Mouse (Mus musculus) limb, embryonic 14.5 days (tissue): Measurements from ENCODE around the gene Hexim1. TPM values are rescaled to one million over a fixed set of nuclear protein-coding genes. Genes with fewer than 3 reads are reported as not detected.

ENCODE experiments used
- ATAC-seq: fragments of 200-750 bp; cut with Nextera tagmentation; 2 replicates; pipeline ENCODE4 v1.8.0; 2017; ENCODE audit warnings: low read depth, moderate number of reproducible peaks, moderate TSS enrichment; ENCODE audit not compliant: low FRiP score
- DNase-seq: peaks from one replicate; pipeline ENCODE4 v3.0.0-alpha.2; 2015; ENCODE audit warnings: low spot score
- H3K27ac ChIP-seq: fragments of 300-500 bp; sonication (generic); replicated peaks from 2 replicates; pipeline ENCODE4 v1.5.1; 2014; ENCODE audit warnings: low read depth, mild to moderate bottlenecking, low read length, moderate library complexity, mixed read lengths
- H3K27me3 ChIP-seq: fragments of 300-500 bp; sonication (generic); 2 replicates; pipeline ENCODE4 v1.6.1; 2014; ENCODE audit warnings: low read length, mixed read lengths; ENCODE audit not compliant: control insufficient read depth, insufficient read depth
- H3K36me3 ChIP-seq: fragments of 300-500 bp; sonication (generic); 2 replicates; pipeline ENCODE4 v1.6.1; 2014; ENCODE audit warnings: mild to moderate bottlenecking, low read length, moderate library complexity, mixed read lengths; ENCODE audit not compliant: control insufficient read depth, insufficient read depth
- H3K4me1 ChIP-seq: fragments of 300-500 bp; sonication (generic); 2 replicates; pipeline ENCODE4 v1.6.1; 2014; ENCODE audit warnings: antibody characterized with exemption, low read length, mixed read lengths; ENCODE audit not compliant: control insufficient read depth, insufficient read depth
- H3K4me2 ChIP-seq: fragments of 300-500 bp; sonication (generic); replicated peaks from 2 replicates; pipeline ENCODE4 v1.6.1; 2014; ENCODE audit warnings: low read depth, mild to moderate bottlenecking, low read length, moderate library complexity; ENCODE audit not compliant: severe bottlenecking
- H3K4me3 ChIP-seq: fragments of 300-500 bp; sonication (generic); replicated peaks from 2 replicates; pipeline ENCODE4 v1.5.1; 2014; ENCODE audit warnings: low read length
- H3K9ac ChIP-seq: fragments of 300-500 bp; sonication (generic); 2 replicates; pipeline ENCODE4 v1.6.1; 2014; ENCODE audit warnings: mild to moderate bottlenecking, low read depth, low read length, moderate library complexity; ENCODE audit not compliant: severe bottlenecking
- H3K9me3 ChIP-seq: fragments of 300-500 bp; sonication (generic); 2 replicates; pipeline ENCODE4 v1.6.1; 2016; ENCODE audit warnings: low read length; ENCODE audit not compliant: control insufficient read depth
- POLR2A ChIP-seq: fragments of 200-500 bp; IDR thresholded peaks from 2 replicates; pipeline ENCODE4 v1.8.0; 2012; ENCODE audit warnings: inconsistent platforms, mild to moderate bottlenecking, moderate library complexity, borderline replicate concordance; ENCODE audit not compliant: insufficient read depth, insufficient read length; ENCODE audit errors: extremely low read depth
- WGBS: fragments of 180-500 bp; shearing (Covaris S2); extraction: QIAGEN DNeasy Blood & Tissue Kit; methylation state at CpG from one replicate; pipeline ENCODE4 v1.1.7; 2014; 5-methylcytosine and 5-hydroxymethylcytosine counted together
- polyA plus RNA-seq, 2 experiments: library from polyadenylated mRNA; depleted of rRNA in 1 of 2; stranded (reverse) in 1 of 2; unstranded in 1 of 2; fragments of >200 nt; fragmentation: Nextera tagmentation in 1 of 2; extraction: Ambion mirVana in 1 of 2; gene quantifications; 2 replicates each; pipeline versions ENCODE4 v1.2.1 to v1.2.3; 2012 to 2014

Hexim1 gene
- polyA plus RNA-seq, 2 experiments: 7.5 to 21.1 TPM

DNA sequence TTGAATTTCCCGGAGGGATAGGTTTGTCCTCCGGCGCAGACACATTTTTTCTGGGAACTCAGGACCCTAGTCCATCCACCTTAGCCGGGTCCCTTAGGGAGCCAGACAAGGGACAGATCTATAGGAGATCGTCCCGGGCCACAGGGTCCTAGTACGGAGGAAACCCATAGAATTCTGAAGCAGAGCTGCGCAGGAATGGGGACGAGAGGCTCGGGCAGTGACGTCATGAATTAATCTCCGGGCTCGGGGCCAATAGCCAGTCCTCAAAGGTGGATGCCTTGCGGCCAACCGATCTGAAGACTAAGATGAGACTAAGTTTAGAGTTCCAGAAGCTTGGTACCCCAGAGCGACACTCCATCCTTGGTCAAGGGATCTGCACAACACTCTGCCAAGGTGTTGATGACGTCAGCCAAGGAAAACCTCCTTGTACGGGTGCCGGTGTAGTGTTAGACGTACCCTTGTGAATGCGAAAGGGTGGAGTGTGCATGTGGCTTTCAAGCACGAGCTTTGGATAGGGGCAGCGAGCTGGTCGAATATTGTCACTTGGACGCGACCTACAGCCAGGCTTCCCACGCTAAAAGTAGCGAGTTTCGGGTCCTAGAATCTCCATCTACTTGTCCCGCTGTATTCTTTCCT lies 14.0 kb upstream of the Hexim1 start:
- TF ChIP-seq POLR2A: no peak
- WGBS: 5% methylated on average over 30 of the region's 30 CpGs
- ATAC-seq (no peak; the same call in 1 of the 2 replicates), DNase-seq (peak; percentile 62)
- Histone ChIP-seq H3K27me3 (peaks cover 9% of the 10 kb centered on the region; the same call in 1 of the 2 replicates), H3K4me2 (peak overlapping the region; percentile 95), H3K4me3 (peak overlapping the region; percentile 58), H3K27ac (no peak overlapping the region), H3K9ac (peak overlapping the region; percentile 56), H3K4me1 (peaks cover 15% of the 10 kb centered on the region), H3K36me3 (no peaks in the 10 kb centered on the region), H3K9me3 (no peaks in the 10 kb centered on the region)

DNA sequence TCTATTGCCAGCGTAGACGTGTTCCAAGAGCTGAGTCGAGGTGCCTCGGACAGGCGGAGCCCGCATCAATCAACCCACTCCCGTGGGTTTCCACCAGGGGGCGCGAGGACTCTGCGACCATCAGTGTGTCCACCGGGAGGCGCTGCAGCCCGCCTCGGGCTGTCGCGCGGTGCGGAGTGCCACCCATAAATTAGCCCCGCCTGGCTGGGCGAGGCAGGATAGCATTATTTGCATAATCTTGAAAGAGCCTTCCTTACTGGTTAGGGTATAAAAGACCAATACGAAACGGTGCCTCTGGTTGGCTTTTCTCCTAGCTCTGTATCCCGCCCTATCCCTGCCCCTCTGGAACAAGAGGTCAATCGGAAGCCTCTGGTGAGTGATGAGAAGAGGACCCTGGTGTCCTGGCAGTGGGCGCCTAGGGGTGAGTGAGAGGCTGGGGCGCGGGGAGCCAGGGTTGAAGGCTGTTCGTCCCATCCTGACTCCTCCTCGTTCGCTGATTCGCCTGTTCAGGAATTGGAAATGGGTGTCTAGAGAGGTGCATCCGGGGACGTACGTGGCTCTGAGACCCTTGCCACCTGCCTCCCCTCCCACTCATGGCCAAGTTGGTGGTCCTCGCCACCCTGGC lies 13.2 kb upstream of the Hexim1 start:
- peaks cover 9% of the 10 kb centered on the region; the same call in 1 of the 2 replicates for H3K27me3 ChIP-seq
- no peak overlapping the region for H3K27ac ChIP-seq
- no peak for TF ChIP-seq POLR2A
- H3K36me3 ChIP-seq: no peaks in the 10 kb centered on the region
- peak; percentile 88 for ATAC-seq
- 2% methylated on average over 35 of the region's 35 CpGs for WGBS
- no peaks in the 10 kb centered on the region for H3K9me3 ChIP-seq
- H3K4me1 ChIP-seq: peaks cover 10% of the 10 kb centered on the region
- H3K9ac ChIP-seq: peak overlapping the region; percentile 22; the same call in 1 of the 2 replicates
- peak overlapping the region; percentile 58 for H3K4me3 ChIP-seq
- peak; percentile 92 for DNase-seq
- H3K4me2 ChIP-seq: peak overlapping the region; percentile 95

DNA sequence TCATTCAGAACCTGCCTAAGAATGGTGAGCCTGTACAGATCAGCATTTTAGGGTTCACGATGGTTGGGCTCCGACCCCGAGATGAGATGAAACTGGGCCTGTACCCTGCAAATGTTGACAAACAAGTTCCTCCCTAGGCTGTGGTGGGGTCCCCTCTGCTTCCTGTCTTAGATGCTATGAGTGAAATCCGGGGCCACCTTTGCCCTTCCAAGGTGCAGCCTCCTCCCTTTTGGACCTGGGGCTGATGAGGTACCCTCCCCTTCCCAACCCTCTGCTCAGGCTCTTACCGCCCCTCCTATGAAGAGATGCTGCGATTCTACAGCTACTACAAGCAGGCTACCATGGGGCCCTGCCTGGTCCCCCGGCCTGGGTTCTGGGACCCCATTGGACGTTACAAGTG lies 12.4 kb upstream of the Hexim1 start:
- Histone ChIP-seq H3K4me1 (peaks cover 10% of the 10 kb centered on the region), H3K9ac (no peak overlapping the region), H3K4me2 (peak overlapping the region; percentile 95), H3K9me3 (no peaks in the 10 kb centered on the region), H3K4me3 (peak overlapping the region; percentile 58), H3K27me3 (peaks cover 9% of the 10 kb centered on the region; the same call in 1 of the 2 replicates), H3K27ac (no peak overlapping the region), H3K36me3 (no peaks in the 10 kb centered on the region)
- DNase-seq (no peak), ATAC-seq (no peak)
- no peak for TF ChIP-seq POLR2A
- WGBS: 52% methylated on average over 8 of the region's 8 CpGs

DNA sequence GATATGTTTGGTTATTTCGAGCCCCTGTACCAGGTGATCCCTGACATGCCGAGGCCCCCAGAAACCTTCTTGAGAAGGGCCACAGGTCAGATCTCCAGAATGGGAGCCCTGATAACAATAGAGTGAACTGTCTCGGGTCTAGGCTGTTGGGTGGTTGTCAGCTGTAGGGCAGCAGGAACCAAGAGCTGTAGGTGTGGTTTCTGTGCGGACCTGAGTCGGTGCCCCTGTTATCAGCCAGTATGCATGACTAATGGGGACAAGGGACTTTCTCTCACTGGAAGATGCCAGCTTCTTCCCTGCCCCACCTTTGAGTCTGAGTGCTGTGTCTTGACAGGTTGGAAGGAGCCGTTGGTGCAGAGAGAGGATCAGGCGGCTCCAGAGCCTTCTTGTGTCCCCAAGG lies 11.6 kb upstream of the Hexim1 start:
- H3K27me3 ChIP-seq: peaks cover 9% of the 10 kb centered on the region; the same call in 1 of the 2 replicates
- DNase-seq (no peak), ATAC-seq (no peak)
- H3K4me3 ChIP-seq: no peak overlapping the region
- H3K36me3 ChIP-seq: no peaks in the 10 kb centered on the region
- no peak overlapping the region for H3K4me2 ChIP-seq
- H3K9me3 ChIP-seq: no peaks in the 10 kb centered on the region
- H3K9ac ChIP-seq: no peak overlapping the region
- peaks cover 10% of the 10 kb centered on the region for H3K4me1 ChIP-seq
- 77% methylated on average over 7 of the region's 7 CpGs for WGBS
- H3K27ac ChIP-seq: no peak overlapping the region
- no peak for TF ChIP-seq POLR2A

DNA sequence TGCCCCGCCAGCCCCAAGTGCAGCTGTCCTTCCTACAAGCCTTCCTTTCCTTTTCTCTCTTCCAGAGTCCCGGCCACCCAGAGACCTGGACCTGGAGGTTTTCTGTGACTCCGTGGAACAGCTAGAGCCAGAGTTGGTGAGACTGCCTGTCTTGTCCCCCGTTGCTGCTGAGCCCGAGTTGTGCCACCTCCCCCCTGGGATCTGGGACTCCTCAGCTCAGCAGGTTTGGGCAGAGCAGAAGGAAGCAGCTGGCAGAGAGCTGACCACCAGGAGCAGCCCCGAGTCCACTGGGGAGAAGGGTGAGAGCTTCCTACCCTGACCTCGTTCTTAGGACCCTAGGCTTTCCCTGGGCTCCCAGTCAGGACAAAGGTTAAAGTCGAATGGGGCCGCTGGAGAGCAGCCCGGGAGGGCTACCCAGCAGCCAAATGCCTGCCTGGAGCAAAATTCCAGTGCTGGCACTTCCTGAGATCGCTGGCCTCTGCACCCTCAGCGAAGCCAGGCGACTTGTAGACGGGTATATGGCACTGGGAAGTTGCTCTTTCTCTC lies 10.8 kb upstream of the Hexim1 start:
- Histone ChIP-seq H3K27ac (no peak overlapping the region), H3K4me2 (no peak overlapping the region), H3K4me3 (no peak overlapping the region), H3K4me1 (peaks cover 10% of the 10 kb centered on the region), H3K9ac (no peak overlapping the region), H3K27me3 (peaks cover 8% of the 10 kb centered on the region; the same call in 1 of the 2 replicates), H3K36me3 (no peaks in the 10 kb centered on the region), H3K9me3 (no peaks in the 10 kb centered on the region)
- WGBS: 52% methylated on average over 14 of the region's 14 CpGs
- ATAC-seq (no peak), DNase-seq (no peak)
- no peak for TF ChIP-seq POLR2A
